Mouse (Mus musculus): ENCODE measurements at regions not wholly inside any gene's neighbourhood (a gene's known extent, or its start where the extent isn't known, plus 50 kb on each side); places are given as distances from the start of the nearest gene placed in this dataset.
A peak's percentile ranks its signal among the peaks of the same experiment; 100 is the strongest.

GRCm38 (mm10) chr10:122539655-122540054 lies 91.4 kb downstream of the Avpr1a start:
- H3K4me3 ChIP-seq (ENCODE audit: insufficient read depth, low read length), result no peak overlapping the region
- H3K4me1 ChIP-seq (ENCODE audit: control insufficient read depth, insufficient read depth, low read length), result no peaks in the 10 kb centered on the region
- H3K27ac ChIP-seq (ENCODE audit: insufficient read depth, low read length), result no peak overlapping the region
- TF ChIP-seq POLR2A (IDR thresholded peaks at IDR 0.05; ENCODE audit: extremely low read depth, insufficient read depth, low read length), result no peak
- TF ChIP-seq CTCF (IDR thresholded peaks at IDR 0.05; ENCODE audit: extremely low read depth, insufficient read depth, low read length), result no peak

GRCm38 (mm10) chr10:122542573-122542972 lies 94.3 kb downstream of the Avpr1a start:
- H3K4me3 ChIP-seq (ENCODE audit: insufficient read depth, low read length), result no peak overlapping the region
- no peak for TF ChIP-seq POLR2A (IDR thresholded peaks at IDR 0.05; ENCODE audit: extremely low read depth, insufficient read depth, low read length)
- no peak for TF ChIP-seq CTCF (IDR thresholded peaks at IDR 0.05; ENCODE audit: extremely low read depth, insufficient read depth, low read length)
- no peak overlapping the region for H3K27ac ChIP-seq (ENCODE audit: insufficient read depth, low read length)
- H3K4me1 ChIP-seq (ENCODE audit: control insufficient read depth, insufficient read depth, low read length), result no peaks in the 10 kb centered on the region

DNA sequence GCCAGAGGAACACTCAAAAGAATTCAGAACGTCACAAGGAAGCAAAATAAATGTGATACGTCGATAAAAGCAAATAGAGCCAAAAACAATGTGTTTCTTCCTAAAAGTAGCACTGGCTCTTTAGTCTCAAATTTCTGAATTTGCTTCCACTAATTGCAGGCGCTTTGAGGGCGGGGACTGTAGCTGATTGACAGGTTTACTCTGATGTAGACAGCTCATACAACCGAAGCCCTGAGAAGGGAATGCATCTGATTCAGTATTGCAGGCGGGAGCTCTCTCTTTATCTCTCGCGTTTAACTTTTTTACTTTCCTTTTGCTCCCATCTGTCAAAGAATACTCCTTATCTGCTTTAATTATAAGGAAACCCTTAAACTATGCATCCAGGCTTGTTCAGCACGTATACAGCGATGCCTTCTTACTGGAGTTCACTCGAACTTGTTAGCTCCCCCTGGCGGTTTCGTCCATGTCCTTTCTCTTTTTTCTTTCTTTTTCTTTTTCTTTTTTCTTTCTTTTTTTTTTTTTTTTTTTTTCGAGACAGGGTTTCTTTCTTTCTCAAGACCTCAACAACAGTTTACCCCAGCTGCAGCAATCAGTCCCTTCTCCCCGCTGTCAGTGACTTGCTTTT lies 95.9 kb downstream of the Avpr1a start:
- TF ChIP-seq POLR2A (IDR thresholded peaks at IDR 0.05; ENCODE audit: extremely low read depth, insufficient read depth, low read length) (no peak), CTCF (IDR thresholded peaks at IDR 0.05; ENCODE audit: extremely low read depth, insufficient read depth, low read length) (peak; percentile 56; the same call in 1 of the 2 replicates)
- Histone ChIP-seq H3K4me1 (ENCODE audit: control insufficient read depth, insufficient read depth, low read length) (no peaks in the 10 kb centered on the region), H3K4me3 (ENCODE audit: insufficient read depth, low read length) (no peak overlapping the region), H3K27ac (ENCODE audit: insufficient read depth, low read length) (no peak overlapping the region)

DNA sequence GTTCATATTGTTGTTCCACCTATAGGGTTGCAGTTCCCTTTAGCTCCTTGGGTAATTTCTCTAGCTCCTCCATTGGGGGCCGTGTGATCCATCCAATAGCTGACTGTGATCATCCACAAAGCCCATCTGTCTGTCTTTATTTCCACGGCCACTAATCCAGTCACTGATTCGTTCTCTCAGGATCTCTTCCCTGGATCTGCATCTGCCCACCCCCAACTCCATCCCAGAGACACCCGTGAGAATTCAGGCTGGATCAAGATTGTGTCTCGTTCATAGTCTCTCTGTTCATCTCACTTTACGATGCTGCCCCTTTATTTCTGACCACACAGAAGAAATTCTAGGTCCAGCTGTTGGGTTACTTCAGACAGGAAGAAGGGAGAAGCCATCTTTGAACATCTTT lies 96.7 kb downstream of the Avpr1a start:
- no peak for TF ChIP-seq POLR2A (IDR thresholded peaks at IDR 0.05; ENCODE audit: extremely low read depth, insufficient read depth, low read length)
- TF ChIP-seq CTCF (IDR thresholded peaks at IDR 0.05; ENCODE audit: extremely low read depth, insufficient read depth, low read length), result no peak
- Histone ChIP-seq H3K4me3 (ENCODE audit: insufficient read depth, low read length) (no peak overlapping the region), H3K27ac (ENCODE audit: insufficient read depth, low read length) (no peak overlapping the region), H3K4me1 (ENCODE audit: control insufficient read depth, insufficient read depth, low read length) (no peaks in the 10 kb centered on the region)

DNA sequence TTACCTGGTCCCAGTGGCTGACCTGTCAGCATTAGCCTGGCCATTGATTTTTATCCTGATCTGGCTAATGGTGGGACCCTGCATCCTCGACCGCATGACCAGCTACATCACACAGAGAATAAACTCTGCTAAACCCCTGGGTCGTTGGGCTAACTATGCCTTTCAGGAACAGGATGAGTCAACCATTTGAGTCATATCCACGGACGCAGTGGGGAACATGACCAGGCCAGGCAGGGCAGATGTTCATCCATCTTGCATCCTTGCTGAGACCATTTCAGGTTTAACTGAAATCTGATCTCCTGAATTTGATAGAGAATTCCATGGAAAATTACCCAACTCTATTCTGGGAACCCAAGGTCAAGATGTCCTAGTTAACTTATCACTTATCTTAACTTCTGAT lies 103.3 kb downstream of the Avpr1a start:
- H3K27ac ChIP-seq (ENCODE audit: insufficient read depth, low read length), result no peak overlapping the region
- no peak overlapping the region for H3K4me3 ChIP-seq (ENCODE audit: insufficient read depth, low read length)
- TF ChIP-seq POLR2A (IDR thresholded peaks at IDR 0.05; ENCODE audit: extremely low read depth, insufficient read depth, low read length), result no peak
- no peak for TF ChIP-seq CTCF (IDR thresholded peaks at IDR 0.05; ENCODE audit: extremely low read depth, insufficient read depth, low read length)
- H3K4me1 ChIP-seq (ENCODE audit: control insufficient read depth, insufficient read depth, low read length), result no peaks in the 10 kb centered on the region

DNA sequence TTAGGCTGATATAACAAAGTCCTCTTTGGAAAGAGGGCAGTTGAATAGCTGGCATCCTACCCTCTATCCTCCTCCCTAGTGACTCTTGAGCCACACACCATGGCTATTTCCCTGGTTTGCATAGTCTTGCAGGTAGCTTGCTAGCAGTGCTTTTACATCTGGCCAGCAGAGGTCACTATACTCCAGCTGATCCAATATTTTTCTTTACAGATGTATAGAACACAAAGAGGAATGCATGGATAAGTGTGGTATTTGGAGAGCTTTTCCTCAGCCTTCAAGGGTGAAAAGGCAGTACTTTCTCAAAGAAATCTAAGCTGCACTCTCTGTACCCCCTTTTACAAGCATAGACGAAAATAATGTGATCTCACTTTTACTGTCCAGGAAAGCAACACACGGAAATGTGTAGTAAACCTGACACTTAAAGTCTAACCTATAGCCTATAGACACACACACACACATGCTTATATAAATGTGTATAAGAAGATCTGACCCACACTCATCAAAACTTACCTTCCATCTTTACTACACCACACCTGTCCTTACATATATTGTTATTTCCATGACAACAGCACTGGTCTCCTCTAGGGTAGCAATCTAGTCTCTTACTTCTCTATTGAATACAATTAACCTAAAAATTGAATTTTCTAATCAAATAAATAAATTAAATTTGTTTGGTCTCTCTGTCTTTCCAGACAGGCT lies 105.0 kb downstream of the Avpr1a start:
- H3K27ac ChIP-seq (ENCODE audit: insufficient read depth, low read length), result no peak overlapping the region
- no peak for TF ChIP-seq POLR2A (IDR thresholded peaks at IDR 0.05; ENCODE audit: extremely low read depth, insufficient read depth, low read length)
- peak; percentile 79 for TF ChIP-seq CTCF (IDR thresholded peaks at IDR 0.05; ENCODE audit: extremely low read depth, insufficient read depth, low read length)
- H3K4me3 ChIP-seq (ENCODE audit: insufficient read depth, low read length), result no peak overlapping the region
- H3K4me1 ChIP-seq (ENCODE audit: control insufficient read depth, insufficient read depth, low read length), result no peaks in the 10 kb centered on the region

GRCm38 (mm10) chr10:122553851-122554250 lies 105.6 kb downstream of the Avpr1a start:
- TF ChIP-seq POLR2A (IDR thresholded peaks at IDR 0.05; ENCODE audit: extremely low read depth, insufficient read depth, low read length) (no peak), CTCF (IDR thresholded peaks at IDR 0.05; ENCODE audit: extremely low read depth, insufficient read depth, low read length) (no peak)
- H3K27ac ChIP-seq (ENCODE audit: insufficient read depth, low read length), result no peak overlapping the region
- H3K4me3 ChIP-seq (ENCODE audit: insufficient read depth, low read length), result no peak overlapping the region
- no peaks in the 10 kb centered on the region for H3K4me1 ChIP-seq (ENCODE audit: control insufficient read depth, insufficient read depth, low read length)

DNA sequence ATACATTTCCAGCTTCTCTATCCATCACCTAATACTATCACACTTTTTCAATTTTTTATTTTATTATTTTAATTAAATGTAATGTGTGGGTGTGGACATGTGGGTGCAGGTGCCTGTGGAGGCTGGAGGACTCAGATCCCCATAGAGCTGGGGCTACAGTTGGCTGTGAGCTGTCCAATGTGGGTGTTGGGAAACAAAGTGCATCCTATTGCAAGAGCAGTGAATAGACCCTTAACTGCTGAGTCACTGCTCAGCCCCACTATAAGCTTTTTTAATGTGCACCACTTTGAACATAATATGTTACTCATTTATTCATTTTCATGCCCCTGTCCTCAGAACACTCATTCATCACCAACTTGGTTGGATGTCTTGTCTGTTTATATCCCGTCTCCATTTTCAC lies 110.4 kb downstream of the Avpr1a start:
- Histone ChIP-seq H3K27ac (ENCODE audit: insufficient read depth, low read length) (no peak overlapping the region), H3K4me1 (ENCODE audit: control insufficient read depth, insufficient read depth, low read length) (no peaks in the 10 kb centered on the region), H3K4me3 (ENCODE audit: insufficient read depth, low read length) (no peak overlapping the region)
- no peak for TF ChIP-seq CTCF (IDR thresholded peaks at IDR 0.05; ENCODE audit: extremely low read depth, insufficient read depth, low read length)
- no peak for TF ChIP-seq POLR2A (IDR thresholded peaks at IDR 0.05; ENCODE audit: extremely low read depth, insufficient read depth, low read length)

- TF ChIP-seq CTCF (IDR thresholded peaks at IDR 0.05; ENCODE audit: extremely low read depth, insufficient read depth, low read length), result no peak
- no peak for TF ChIP-seq POLR2A (IDR thresholded peaks at IDR 0.05; ENCODE audit: extremely low read depth, insufficient read depth, low read length)
- Histone ChIP-seq H3K4me3 (ENCODE audit: insufficient read depth, low read length) (no peak overlapping the region), H3K4me1 (ENCODE audit: control insufficient read depth, insufficient read depth, low read length) (no peaks in the 10 kb centered on the region), H3K27ac (ENCODE audit: insufficient read depth, low read length) (no peak overlapping the region)
These were observed 111.8 kb downstream of the Avpr1a start for GRCm38 (mm10) chr10:122560001-122560695.

Data from cortical plate, adult 2 months (tissue).